8 mouse cellular contexts compared by ENCODE assay signal in genomic region chr17:35000717-35001451, GRCm38 (mm10). TPM values are rescaled to one million over a fixed set of nuclear protein-coding genes. Genes with fewer than 3 reads are reported as not detected.
A peak's percentile ranks its signal among the peaks of the same experiment; 100 is the strongest.
DNase-seq lines count a peak whose midpoint lies in the region; ATAC-seq lines count a peak whose summit lies in the region.

Vars (plus strand) TSS chr17:35000987.

- peaks cover 50% of the 10 kb centered on the region for H3K36me3 ChIP-seq in embryonic facial prominence, embryonic 13.5 days
- H3K36me3 ChIP-seq in limb, embryonic 10.5 days: peaks cover 65% of the 10 kb centered on the region
- peaks cover 32% of the 10 kb centered on the region for H3K36me3 ChIP-seq in midbrain, embryonic 12.5 days

- H3K4me1 ChIP-seq in embryonic facial prominence, embryonic 13.5 days: peaks cover 33% of the 10 kb centered on the region
- peaks cover 41% of the 10 kb centered on the region for H3K4me1 ChIP-seq in limb, embryonic 10.5 days
- H3K4me1 ChIP-seq in midbrain, embryonic 12.5 days: peaks cover 47% of the 10 kb centered on the region

- WGBS in embryonic facial prominence, embryonic 13.5 days: under 1% methylated on average over 79 of the region's 83 CpGs
- WGBS in limb, embryonic 10.5 days: under 1% methylated on average over 83 of the region's 83 CpGs
- under 1% methylated on average over 83 of the region's 83 CpGs for WGBS in midbrain, embryonic 12.5 days

- H3K27me3 ChIP-seq in embryonic facial prominence, embryonic 13.5 days: no peaks in the 10 kb centered on the region
- no peaks in the 10 kb centered on the region for H3K27me3 ChIP-seq in limb, embryonic 10.5 days (ENCODE audit: low read depth, poor library complexity, severe bottlenecking)
- no peaks in the 10 kb centered on the region for H3K27me3 ChIP-seq in midbrain, embryonic 12.5 days

- peak within 1 kb of the TSS; percentile 99 for H3K27ac ChIP-seq in embryonic facial prominence, embryonic 13.5 days
- H3K27ac ChIP-seq in limb, embryonic 10.5 days: peak within 1 kb of the TSS; percentile 94
- H3K27ac ChIP-seq in midbrain, embryonic 12.5 days (replicated peaks): peak within 1 kb of the TSS; percentile 97

- H3K9ac ChIP-seq in embryonic facial prominence, embryonic 13.5 days: peak within 1 kb of the TSS; percentile 98
- peak within 1 kb of the TSS; percentile 93 for H3K9ac ChIP-seq in midbrain, embryonic 12.5 days (replicated peaks)

- H3K4me2 ChIP-seq in embryonic facial prominence, embryonic 13.5 days: peak within 1 kb of the TSS; percentile 99
- peak within 1 kb of the TSS; percentile 100 for H3K4me2 ChIP-seq in midbrain, embryonic 12.5 days (replicated peaks)

- H3K9me3 ChIP-seq in embryonic facial prominence, embryonic 13.5 days: no peaks in the 10 kb centered on the region
- H3K9me3 ChIP-seq in limb, embryonic 10.5 days (replicated peaks): no peaks in the 10 kb centered on the region
- no peaks in the 10 kb centered on the region for H3K9me3 ChIP-seq in midbrain, embryonic 12.5 days

- peak; percentile 80 for ATAC-seq in embryonic facial prominence, embryonic 13.5 days (ENCODE audit: insufficient number of reproducible peaks, insufficient read depth, low FRiP score, low TSS enrichment, low read depth)
- peak; percentile 91 for ATAC-seq in midbrain, embryonic 12.5 days (ENCODE audit: low FRiP score, low read depth)

- H3K4me3 ChIP-seq in embryonic facial prominence, embryonic 13.5 days: peak within 1 kb of the TSS; percentile 90
- H3K4me3 ChIP-seq in limb, embryonic 10.5 days: peak within 1 kb of the TSS; percentile 84
- H3K4me3 ChIP-seq in midbrain, embryonic 12.5 days: peak within 1 kb of the TSS; percentile 92

- DNase-seq in 3T3-L1 (ENCODE audit: low read depth, low spot score): peak; percentile 86
- peak; percentile 91 to 93 for DNase-seq in adrenal gland, postnatal 36 days
- DNase-seq in heart, adult 18-20 months: peak; percentile 91 to 93
- DNase-seq in kidney, adult 18-20 months: peak; percentile 91
- DNase-seq in limb, embryonic 10.5 days (ENCODE audit: low spot score): peak; percentile 99
- DNase-seq in skeletal muscle tissue, adult 2 months (ENCODE audit: low read depth, low spot score): peak; percentile 57

RNA-seq across cellular contexts. Expression of gene Vars, which starts in this region (rescaled TPM):
- 10 to 100 TPM; 61.5 to 62.9 TPM for total RNA-seq in adrenal gland, postnatal 36 days (2021)
- 102 and 112 TPM in 2 replicates for polyA plus RNA-seq in embryonic facial prominence, embryonic 13.5 days (2015; fragmentation: Nextera tagmentation; extraction: Ambion mirVana)
- 10 to 100 TPM; 32.4 to 35.1 TPM for total RNA-seq in heart, adult 18-20 months (2021)
- 222 and 267 TPM in 2 replicates for polyA plus RNA-seq in limb, embryonic 10.5 days (2016; fragmentation: Nextera tagmentation; extraction: Ambion mirVana)
- 139 and 142 TPM in 2 replicates for polyA plus RNA-seq in midbrain, embryonic 12.5 days (2016; fragmentation: Nextera tagmentation; extraction: Ambion mirVana)

Comparison
In these comparisons a context has a peak if more than half of its experiments do, and no peak if none do; other contexts are left out.
1. Peak in every context shown above with its lines: DNase-seq, ATAC-seq, H3K4me3 ChIP-seq and H3K27ac ChIP-seq.